Mouse (Mus musculus): ENCODE measurements around the gene Sell. TPM values are rescaled to one million over a fixed set of nuclear protein-coding genes. Genes with fewer than 3 reads are reported as not detected.

Sell gene
- polyA plus RNA-seq, 1 experiment from 2014 or later = 2.0 TPM

GRCm38 (mm10) chr1:164110591-164111329, 49.0 kb downstream of the Sell start:
- 94% methylated on average over 9 of the region's 9 CpGs for WGBS
- no peaks in the 10 kb centered on the region for H3K4me1 ChIP-seq (replicated peaks)
- no peaks in the 10 kb centered on the region for H3K27me3 ChIP-seq
- H3K4me2 ChIP-seq = no peak overlapping the region
- H3K36me3 ChIP-seq = no peaks in the 10 kb centered on the region
- no peak overlapping the region for H3K4me3 ChIP-seq
- H3K9me3 ChIP-seq (replicated peaks) = no peaks in the 10 kb centered on the region
- no peak overlapping the region for H3K9ac ChIP-seq
- ATAC-seq (replicated peaks; ENCODE audit: insufficient number of reproducible peaks, insufficient read depth, low FRiP score, low read depth) = no peak
- no peak overlapping the region for H3K27ac ChIP-seq

- ATAC-seq (replicated peaks; ENCODE audit: insufficient number of reproducible peaks, insufficient read depth, low FRiP score, low read depth) = no peak
- Histone ChIP-seq H3K27me3 (no peaks in the 10 kb centered on the region), H3K27ac (no peak overlapping the region), H3K9me3 (replicated peaks) (no peaks in the 10 kb centered on the region), H3K4me2 (no peak overlapping the region), H3K4me3 (no peak overlapping the region), H3K4me1 (replicated peaks) (no peaks in the 10 kb centered on the region), H3K9ac (no peak overlapping the region), H3K36me3 (no peaks in the 10 kb centered on the region)
- WGBS = 70% methylated on average over 5 of the region's 5 CpGs
Measured at GRCm38 (mm10) chr1:164114280-164114679, 52.5 kb downstream of the Sell start.

GRCm38 (mm10) chr1:164114947-164115493, 53.2 kb downstream of the Sell start, which contains the start of gene Selp:
TSS of gene Selp (plus strand) at chr1:164115264.
- H3K36me3 ChIP-seq = no peaks in the 10 kb centered on the region
- H3K9ac ChIP-seq = no peak within 1 kb of the TSS
- no peak within 1 kb of the TSS for H3K4me2 ChIP-seq
- H3K4me3 ChIP-seq = no peak within 1 kb of the TSS
- no peak for ATAC-seq (replicated peaks; ENCODE audit: insufficient number of reproducible peaks, insufficient read depth, low FRiP score, low read depth)
- H3K9me3 ChIP-seq (replicated peaks) = no peaks in the 10 kb centered on the region
- no peak within 1 kb of the TSS for H3K27ac ChIP-seq
- no peaks in the 10 kb centered on the region for H3K27me3 ChIP-seq
- H3K4me1 ChIP-seq (replicated peaks) = no peaks in the 10 kb centered on the region
- WGBS = 46% methylated on average over 8 of the region's 8 CpGs

- Histone ChIP-seq H3K36me3 (no peaks in the 10 kb centered on the region), H3K4me1 (replicated peaks) (no peaks in the 10 kb centered on the region), H3K9me3 (replicated peaks) (no peaks in the 10 kb centered on the region), H3K27ac (no peak overlapping the region), H3K9ac (no peak overlapping the region), H3K4me2 (no peak overlapping the region), H3K27me3 (no peaks in the 10 kb centered on the region), H3K4me3 (no peak overlapping the region)
- 74% methylated on average over 6 of the region's 6 CpGs for WGBS
- no peak for ATAC-seq (replicated peaks; ENCODE audit: insufficient number of reproducible peaks, insufficient read depth, low FRiP score, low read depth)
Measured at GRCm38 (mm10) chr1:164115647-164116046, 53.9 kb downstream of the Sell start.

- Histone ChIP-seq H3K27ac (no peak overlapping the region), H3K4me3 (no peak overlapping the region), H3K4me1 (replicated peaks) (no peaks in the 10 kb centered on the region), H3K27me3 (no peaks in the 10 kb centered on the region), H3K9ac (no peak overlapping the region), H3K9me3 (replicated peaks) (no peaks in the 10 kb centered on the region), H3K4me2 (no peak overlapping the region), H3K36me3 (no peaks in the 10 kb centered on the region)
- WGBS = 84% methylated on average over 6 of the region's 6 CpGs
- no peak for ATAC-seq (replicated peaks; ENCODE audit: insufficient number of reproducible peaks, insufficient read depth, low FRiP score, low read depth)
Measured at GRCm38 (mm10) chr1:164117869-164118268, 56.1 kb downstream of the Sell start.

- H3K36me3 ChIP-seq = no peaks in the 10 kb centered on the region
- H3K27me3 ChIP-seq = no peaks in the 10 kb centered on the region
- no peak overlapping the region for H3K9ac ChIP-seq
- H3K9me3 ChIP-seq (replicated peaks) = no peaks in the 10 kb centered on the region
- WGBS = 44% methylated on average over 3 of the region's 3 CpGs
- no peak for ATAC-seq (replicated peaks; ENCODE audit: insufficient number of reproducible peaks, insufficient read depth, low FRiP score, low read depth)
- no peak overlapping the region for H3K4me2 ChIP-seq
- no peak overlapping the region for H3K4me3 ChIP-seq
- H3K27ac ChIP-seq = no peak overlapping the region
- H3K4me1 ChIP-seq (replicated peaks) = no peaks in the 10 kb centered on the region
Measured at GRCm38 (mm10) chr1:164119892-164120776, 58.4 kb downstream of the Sell start.

- Histone ChIP-seq H3K36me3 (no peaks in the 10 kb centered on the region), H3K4me2 (no peak overlapping the region), H3K4me3 (no peak overlapping the region), H3K27me3 (no peaks in the 10 kb centered on the region), H3K27ac (no peak overlapping the region), H3K9ac (no peak overlapping the region), H3K4me1 (replicated peaks) (no peaks in the 10 kb centered on the region), H3K9me3 (replicated peaks) (no peaks in the 10 kb centered on the region)
- 66% methylated on average over 3 of the region's 3 CpGs for WGBS
- ATAC-seq (replicated peaks; ENCODE audit: insufficient number of reproducible peaks, insufficient read depth, low FRiP score, low read depth) = no peak
Measured at GRCm38 (mm10) chr1:164120777-164121158, 59.0 kb downstream of the Sell start.

- ATAC-seq (replicated peaks; ENCODE audit: insufficient number of reproducible peaks, insufficient read depth, low FRiP score, low read depth) = no peak
- Histone ChIP-seq H3K4me1 (replicated peaks) (no peaks in the 10 kb centered on the region), H3K9ac (no peak overlapping the region), H3K4me3 (no peak overlapping the region), H3K4me2 (no peak overlapping the region), H3K27me3 (no peaks in the 10 kb centered on the region), H3K9me3 (replicated peaks) (no peaks in the 10 kb centered on the region), H3K36me3 (no peaks in the 10 kb centered on the region), H3K27ac (no peak overlapping the region)
- 49% methylated on average over 3 of the region's 3 CpGs for WGBS
Measured at GRCm38 (mm10) chr1:164123836-164124235, 62.1 kb downstream of the Sell start.

GRCm38 (mm10) chr1:164130013-164130412, 68.2 kb downstream of the Sell start:
- Histone ChIP-seq H3K27ac (no peak overlapping the region), H3K4me2 (no peak overlapping the region), H3K9me3 (replicated peaks) (no peaks in the 10 kb centered on the region), H3K4me1 (replicated peaks) (no peaks in the 10 kb centered on the region), H3K36me3 (no peaks in the 10 kb centered on the region), H3K4me3 (no peak overlapping the region), H3K9ac (no peak overlapping the region), H3K27me3 (no peaks in the 10 kb centered on the region)
- 68% methylated on average over 3 of the region's 3 CpGs for WGBS
- ATAC-seq (replicated peaks; ENCODE audit: insufficient number of reproducible peaks, insufficient read depth, low FRiP score, low read depth) = no peak

- 65% methylated on average over 1 of the region's 1 CpGs for WGBS
- Histone ChIP-seq H3K9me3 (replicated peaks) (no peaks in the 10 kb centered on the region), H3K27ac (no peak overlapping the region), H3K4me1 (replicated peaks) (no peaks in the 10 kb centered on the region; the same call in 1 of the 2 replicates), H3K4me3 (no peak overlapping the region), H3K9ac (no peak overlapping the region), H3K27me3 (no peaks in the 10 kb centered on the region), H3K4me2 (no peak overlapping the region), H3K36me3 (no peaks in the 10 kb centered on the region)
- no peak for ATAC-seq (replicated peaks; ENCODE audit: insufficient number of reproducible peaks, insufficient read depth, low FRiP score, low read depth)
Measured at GRCm38 (mm10) chr1:164132609-164133008, 70.8 kb downstream of the Sell start.
